Mouse (Mus musculus) cerebellum, postnatal 10 days (tissue): Measurements from ENCODE around the gene Lce1a1.

Experiments
- DNase-seq, 2 experiments: peaks; one replicate each; pipeline ENCODE4 v3.0.0; 2021; ENCODE audit warnings: mixed read lengths in 2 of 2

Lce1a1 gene

DNA sequence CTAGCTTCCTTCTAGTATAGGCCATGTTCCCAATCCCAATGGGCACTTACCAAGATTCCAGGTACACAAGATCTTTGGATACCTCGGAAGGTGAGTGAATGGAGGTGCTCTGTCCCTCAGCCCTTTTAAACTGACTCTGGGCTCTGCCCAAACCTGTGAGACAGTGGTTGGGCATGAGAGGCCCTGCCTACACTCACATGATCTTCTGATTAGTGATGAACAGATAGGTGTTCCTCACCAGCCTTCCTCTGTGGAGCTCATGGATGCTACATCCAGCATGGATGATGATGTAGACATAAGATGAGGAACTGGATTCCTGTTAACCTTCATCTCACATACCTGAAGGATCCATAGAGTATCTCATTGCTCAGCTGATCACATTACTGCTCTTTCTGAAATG, at the start of gene Lce1a1:
TSS of gene Lce1a1 (minus strand) at position 101 of the 400 bp plus-strand sequence.
- DNase-seq: no peak

DNA sequence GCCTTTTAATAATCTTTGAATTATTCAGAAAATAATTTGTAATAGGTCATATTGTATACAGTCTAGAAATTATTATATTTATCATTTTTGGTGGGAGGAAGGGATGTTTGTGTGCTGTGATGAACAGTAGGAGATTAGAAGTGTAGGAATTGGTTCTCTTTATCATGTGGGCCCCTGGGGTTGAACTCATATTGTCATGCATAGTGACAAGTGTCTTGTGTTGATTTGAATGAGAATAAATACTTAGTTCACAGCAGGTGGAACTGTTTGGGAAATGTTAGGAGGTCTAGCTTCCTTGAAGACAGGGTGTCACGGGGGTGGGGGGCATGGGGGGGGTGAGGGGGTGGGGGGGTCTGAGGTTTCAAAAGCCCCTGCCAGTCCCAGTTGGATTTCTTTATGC, 46.5 kb upstream of the Lce1a1 start:
- no peak for DNase-seq

- DNase-seq: no peak
Observed at GRCm38 (mm10) chr3:92691688-92692087, 43.6 kb upstream of the Lce1a1 start.

DNA sequence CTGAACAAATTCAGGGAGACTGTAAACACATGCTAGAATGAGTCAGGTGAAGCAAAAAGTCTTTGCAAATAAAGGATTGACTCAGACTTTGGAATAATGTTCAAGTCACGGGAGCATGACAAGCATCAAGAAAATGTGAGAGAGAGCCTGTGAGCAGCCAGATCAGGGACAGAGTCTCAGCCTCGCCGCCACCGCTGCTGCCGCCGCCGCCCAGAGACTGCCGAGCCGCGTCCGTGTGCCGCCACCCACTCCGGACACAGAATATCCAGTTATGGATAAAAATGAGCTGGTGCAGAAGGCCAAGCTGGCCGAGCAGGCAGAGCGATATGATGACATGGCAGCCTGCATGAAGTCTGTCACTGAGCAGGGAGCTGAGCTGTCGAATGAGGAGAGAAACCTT, 41.0 kb upstream of the Lce1a1 start:
- DNase-seq: peak; percentile 38 to 46

DNA sequence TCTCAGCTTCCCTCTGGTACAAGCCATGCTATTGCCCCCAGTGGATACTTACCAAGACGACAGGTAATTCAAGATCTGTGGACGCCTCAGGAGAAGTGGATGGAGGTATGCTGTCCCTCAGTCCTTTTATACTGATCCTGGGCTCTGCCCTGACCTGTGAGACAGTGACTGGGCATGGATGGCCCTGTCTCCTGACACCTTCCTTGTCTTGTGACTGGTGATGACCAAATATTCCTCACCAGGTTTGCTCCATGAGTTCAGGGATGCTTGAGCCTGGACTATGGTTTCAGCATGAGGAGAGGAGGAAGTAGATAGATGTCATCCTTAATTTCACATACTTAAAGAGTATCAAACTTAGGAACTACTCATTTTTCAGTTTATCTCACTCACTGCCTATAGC, 39.0 kb upstream of the Lce1a1 start, which contains the start of gene Lce1d:
TSS of gene Lce1d (minus strand) at position 101 of the 400 bp plus-strand sequence.
- no peak for DNase-seq

DNA sequence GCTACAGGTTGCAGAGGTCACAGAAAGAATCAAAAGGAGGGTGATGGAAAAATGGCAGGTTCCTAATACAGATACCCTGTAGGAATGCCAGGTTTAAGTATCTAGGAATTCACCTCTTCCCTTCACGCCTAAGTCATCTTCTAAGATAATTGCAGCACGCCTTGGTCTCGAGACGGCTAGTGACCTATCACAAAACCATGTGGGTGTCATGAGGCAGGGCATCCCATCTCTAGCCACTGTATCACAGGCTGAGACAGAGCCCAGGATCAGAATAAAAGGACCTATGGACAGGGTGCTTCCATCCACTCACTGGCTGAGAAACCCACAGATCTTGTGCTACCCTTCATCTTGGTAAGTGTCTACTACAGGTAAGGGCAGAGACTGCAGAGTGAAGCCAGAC, 30.8 kb upstream of the Lce1a1 start, which contains the start of gene Lce1c:
TSS of gene Lce1c (plus strand) at position 301 of the 400 bp plus-strand sequence.
- no peak for DNase-seq

DNA sequence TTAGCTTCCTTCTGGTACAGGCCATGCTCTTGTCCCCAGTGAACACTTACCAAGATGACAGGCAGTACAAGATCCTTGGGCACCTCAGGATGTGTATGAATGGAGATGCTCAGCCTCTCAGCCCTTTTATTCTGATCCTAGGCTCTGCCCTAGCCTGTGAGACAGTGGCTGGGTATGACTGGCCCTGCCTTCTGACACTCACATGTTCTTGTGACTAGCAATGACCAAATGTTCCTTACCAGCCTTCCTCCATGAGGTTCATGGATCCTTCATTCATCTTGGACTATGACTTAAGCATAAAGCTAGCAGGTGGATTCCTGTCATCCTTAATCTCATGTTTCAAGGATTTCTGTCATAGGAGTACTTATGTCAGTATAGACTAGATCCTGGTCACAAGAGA, 22.1 kb upstream of the Lce1a1 start, which contains the start of gene Lce1a2:
TSS of gene Lce1a2 (minus strand) at position 101 of the 400 bp plus-strand sequence.
- DNase-seq: no peak

DNA sequence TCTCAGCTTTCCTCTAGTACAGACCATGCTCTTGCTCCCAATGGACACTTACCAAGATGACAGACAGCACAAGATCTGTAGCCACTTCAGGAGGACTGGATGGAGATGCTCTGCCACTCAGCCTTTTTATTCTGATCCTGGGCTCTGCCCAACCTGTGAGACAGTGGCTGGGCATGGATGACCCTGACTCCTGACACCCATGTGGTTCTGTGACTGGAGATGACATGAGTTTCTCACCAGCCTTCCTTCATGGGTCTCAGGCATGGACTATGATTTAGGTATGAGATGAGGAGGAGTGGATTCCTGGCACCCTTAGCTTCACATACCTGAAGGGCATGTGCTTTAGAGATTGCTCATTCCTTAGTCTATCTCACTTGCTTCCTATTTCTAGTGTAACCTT, 8.7 kb upstream of the Lce1a1 start, which contains the start of gene Lce1b:
TSS of gene Lce1b (minus strand) at position 101 of the 400 bp plus-strand sequence.
- DNase-seq: no peak

DNA sequence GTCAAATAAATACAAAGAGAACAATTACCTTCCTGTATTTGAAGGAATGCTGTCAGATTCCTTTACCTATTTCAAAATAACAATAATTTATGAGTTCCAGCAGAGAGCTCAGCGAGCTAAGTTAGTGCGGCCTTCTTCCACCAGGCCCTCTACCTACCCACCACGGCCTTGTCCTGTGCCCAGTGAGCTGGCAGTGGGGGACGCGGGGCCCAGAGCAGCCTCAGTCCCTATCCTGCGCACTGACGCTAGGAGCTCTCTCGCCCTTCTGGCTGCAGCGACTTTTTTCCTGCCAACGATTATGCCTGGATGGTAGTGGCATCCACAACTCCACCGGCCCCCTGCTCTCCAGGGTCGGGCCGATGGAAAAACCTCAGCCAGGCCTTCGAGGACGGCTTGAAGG, 8.3 kb downstream of the Lce1a1 start:
- no peak for DNase-seq

GRCm38 (mm10) chr3:92638653-92638991, 9.5 kb downstream of the Lce1a1 start:
- DNase-seq: no peak

GRCm38 (mm10) chr3:92637745-92638652, 10.1 kb downstream of the Lce1a1 start:
- DNase-seq: peak; percentile 4 to 7

GRCm38 (mm10) chr3:92621560-92621959, 26.5 kb downstream of the Lce1a1 start, which contains the start of gene Lce6a:
TSS of gene Lce6a (minus strand) at chr3:92621660.
- DNase-seq: no peak

GRCm38 (mm10) chr3:92609804-92610203, 38.3 kb downstream of the Lce1a1 start:
- no peak for DNase-seq

DNA sequence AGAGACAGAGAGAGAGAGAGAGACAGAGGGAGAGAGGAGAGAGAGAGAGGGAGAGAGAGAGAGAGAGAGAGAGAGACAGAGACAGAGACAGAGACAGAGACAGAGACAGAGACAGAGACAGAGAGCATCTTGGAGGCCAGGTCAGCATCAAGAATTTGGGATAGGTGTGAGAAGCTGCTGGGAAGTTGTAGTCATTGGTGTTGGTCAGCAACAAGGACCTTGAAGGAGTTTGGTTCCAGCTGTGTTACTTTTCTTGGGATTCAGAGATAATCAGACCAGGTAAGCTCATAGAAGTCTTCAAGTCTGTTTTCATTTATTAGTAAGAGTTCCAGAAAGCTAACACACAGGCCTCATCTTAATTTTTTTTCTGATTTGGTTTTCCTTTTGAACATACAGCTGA, 40.7 kb downstream of the Lce1a1 start, which contains the start of gene 2210017I01Rik:
TSS of gene 2210017I01Rik (minus strand) at position 101 of the 400 bp plus-strand sequence.
- DNase-seq: no peak

DNA sequence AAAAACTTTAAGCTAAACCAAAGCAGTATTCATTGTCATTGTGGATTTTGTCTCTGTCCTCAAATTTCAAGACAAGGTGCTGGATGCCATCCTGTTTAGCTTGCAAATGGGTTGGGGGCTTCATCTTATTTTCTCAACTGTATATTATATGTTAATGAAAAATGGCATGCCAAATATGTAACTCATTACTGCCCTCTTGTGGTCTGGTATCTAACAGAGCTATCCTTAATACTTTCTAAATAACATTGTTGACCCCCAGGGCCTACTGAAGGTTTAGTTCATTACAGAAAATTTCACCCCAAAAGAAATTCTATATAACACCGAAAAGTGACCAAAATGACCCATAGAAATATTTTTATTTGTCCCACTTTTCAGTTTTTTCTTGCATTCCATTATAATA, 45.9 kb downstream of the Lce1a1 start:
- DNase-seq: peak in 1 of 2 experiments; percentile 36

DNA sequence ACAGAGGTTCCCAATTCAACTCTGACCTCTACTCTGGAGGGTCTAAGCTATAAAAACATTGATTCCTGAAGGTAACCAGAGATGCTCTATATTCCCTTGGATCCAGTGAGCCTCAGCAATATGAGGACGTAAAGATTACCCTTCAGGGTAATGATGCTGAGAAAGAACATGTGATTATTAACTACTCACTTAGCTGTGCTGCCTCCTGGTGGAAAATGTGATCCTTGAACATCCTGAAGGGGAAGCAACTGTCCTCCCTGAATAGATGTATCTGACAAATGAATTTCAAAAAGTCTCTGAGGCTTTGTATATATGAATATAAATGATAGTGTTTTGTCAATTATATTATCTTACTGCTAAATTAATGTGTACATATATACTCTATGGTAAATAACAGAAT, 47.7 kb downstream of the Lce1a1 start:
- no peak for DNase-seq

DNA sequence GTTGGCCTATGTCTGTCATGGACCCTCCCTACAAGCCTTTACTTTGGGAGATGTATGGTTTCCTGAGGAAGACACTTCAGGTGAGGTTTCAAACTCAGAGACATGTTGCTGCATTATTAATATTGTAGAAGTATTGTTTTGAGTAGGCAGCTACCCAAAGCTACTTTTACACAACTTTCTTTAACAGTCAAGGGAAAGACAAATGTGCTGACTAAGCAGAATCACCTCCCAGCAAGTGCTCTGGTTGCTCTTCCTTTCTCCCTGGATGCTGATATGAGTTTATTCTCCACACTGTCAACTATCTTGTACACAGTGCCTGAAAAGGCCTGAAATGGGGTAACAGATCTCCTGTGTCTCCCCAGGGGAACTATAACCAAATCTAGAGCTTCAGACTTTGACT, 48.1 kb downstream of the Lce1a1 start:
- DNase-seq: no peak

- DNase-seq: no peak
Observed at GRCm38 (mm10) chr3:92598429-92598828, 49.7 kb downstream of the Lce1a1 start.
